Mouse (Mus musculus): Measurements from ENCODE around the gene Dph2. TPM values are rescaled to one million over a fixed set of nuclear protein-coding genes. Genes with fewer than 3 reads are reported as not detected.

Dph2 gene
- polyA plus RNA-seq, 1 experiment from 2014 or later: 15.8 TPM

GRCm38 (mm10) chr4:117887133-117887532, 4.7 kb downstream of the Dph2 start, which contains the start of gene Atp6v0b:
Gene Atp6v0b (minus strand): TSS chr4:117887333.
- Histone ChIP-seq H3K4me2 (peak within 1 kb of the TSS; percentile 94), H3K9me3 (replicated peaks) (no peaks in the 10 kb centered on the region), H3K27me3 (replicated peaks) (peaks cover 17% of the 10 kb centered on the region), H3K27ac (peak within 1 kb of the TSS; percentile 91), H3K36me3 (peaks cover 49% of the 10 kb centered on the region), H3K4me3 (peak within 1 kb of the TSS; percentile 99), H3K9ac (peak within 1 kb of the TSS; percentile 97), H3K4me1 (peaks cover 65% of the 10 kb centered on the region)
- WGBS (ENCODE audit: insufficient replicate concordance): under 1% methylated on average over 37 of the region's 37 CpGs
- peak; percentile 87 for ATAC-seq

GRCm38 (mm10) chr4:117886644-117887043, 5.2 kb downstream of the Dph2 start:
- Histone ChIP-seq H3K4me2 (peak overlapping the region; percentile 94), H3K36me3 (peaks cover 49% of the 10 kb centered on the region), H3K27me3 (replicated peaks) (peaks cover 22% of the 10 kb centered on the region), H3K27ac (peak overlapping the region; percentile 91), H3K4me3 (peak overlapping the region; percentile 99), H3K4me1 (peaks cover 63% of the 10 kb centered on the region), H3K9me3 (replicated peaks) (no peaks in the 10 kb centered on the region), H3K9ac (peak overlapping the region; percentile 97)
- peak; percentile 36 for ATAC-seq
- under 1% methylated on average over 24 of the region's 24 CpGs for WGBS (ENCODE audit: insufficient replicate concordance)

- peak overlapping the region; percentile 99 for H3K4me3 ChIP-seq
- 69% methylated on average over 9 of the region's 9 CpGs for WGBS (ENCODE audit: insufficient replicate concordance)
- H3K9me3 ChIP-seq (replicated peaks): no peaks in the 10 kb centered on the region
- peaks cover 59% of the 10 kb centered on the region for H3K4me1 ChIP-seq
- H3K9ac ChIP-seq: peak overlapping the region; percentile 97
- peaks cover 49% of the 10 kb centered on the region for H3K36me3 ChIP-seq
- H3K27ac ChIP-seq: peak overlapping the region; percentile 91
- H3K27me3 ChIP-seq (replicated peaks): peaks cover 29% of the 10 kb centered on the region
- ATAC-seq: no peak
- H3K4me2 ChIP-seq: peak overlapping the region; percentile 94
Observed at GRCm38 (mm10) chr4:117885994-117886393, 5.8 kb downstream of the Dph2 start.

GRCm38 (mm10) chr4:117885093-117885492, 6.7 kb downstream of the Dph2 start:
- Histone ChIP-seq H3K27me3 (replicated peaks) (peaks cover 33% of the 10 kb centered on the region), H3K9me3 (replicated peaks) (no peaks in the 10 kb centered on the region), H3K4me1 (peaks cover 50% of the 10 kb centered on the region), H3K4me2 (no peak overlapping the region), H3K9ac (no peak overlapping the region), H3K4me3 (no peak overlapping the region), H3K36me3 (peaks cover 43% of the 10 kb centered on the region), H3K27ac (no peak overlapping the region)
- WGBS (ENCODE audit: insufficient replicate concordance): 92% methylated on average over 10 of the region's 10 CpGs
- ATAC-seq: no peak

- WGBS (ENCODE audit: insufficient replicate concordance): 84% methylated on average over 1 of the region's 1 CpGs
- Histone ChIP-seq H3K9ac (no peak overlapping the region), H3K27me3 (replicated peaks) (peaks cover 33% of the 10 kb centered on the region), H3K4me1 (peaks cover 46% of the 10 kb centered on the region), H3K27ac (no peak overlapping the region), H3K9me3 (replicated peaks) (no peaks in the 10 kb centered on the region), H3K36me3 (peaks cover 33% of the 10 kb centered on the region), H3K4me2 (peak overlapping the region; percentile 94), H3K4me3 (peak overlapping the region; percentile 67)
- no peak for ATAC-seq
Observed at GRCm38 (mm10) chr4:117884146-117884545, 7.7 kb downstream of the Dph2 start.

- WGBS (ENCODE audit: insufficient replicate concordance): 3% methylated on average over 62 of the region's 103 CpGs
- H3K9ac ChIP-seq: peak within 1 kb of the TSS; percentile 80
- 0 out of 2 replicates have a peak, but pooled peaks have one; percentile 2 for ATAC-seq
- peak within 1 kb of the TSS; percentile 67 for H3K4me3 ChIP-seq
- H3K27ac ChIP-seq: no peak within 1 kb of the TSS
- H3K27me3 ChIP-seq (replicated peaks): peaks cover 33% of the 10 kb centered on the region
- H3K36me3 ChIP-seq: peaks cover 26% of the 10 kb centered on the region
- peaks cover 49% of the 10 kb centered on the region for H3K4me1 ChIP-seq
- no peaks in the 10 kb centered on the region for H3K9me3 ChIP-seq (replicated peaks)
- peak within 1 kb of the TSS; percentile 94 for H3K4me2 ChIP-seq
Observed at GRCm38 (mm10) chr4:117882701-117883691, 8.8 kb downstream of the Dph2 start, which contains the start of gene B4galt2. Gene B4galt2 (minus strand): TSS chr4:117883487.

GRCm38 (mm10) chr4:117878703-117879102, 13.1 kb downstream of the Dph2 start:
- WGBS (ENCODE audit: insufficient replicate concordance): 58% methylated on average over 5 of the region's 5 CpGs
- H3K4me2 ChIP-seq: no peak overlapping the region
- no peak overlapping the region for H3K4me3 ChIP-seq
- H3K36me3 ChIP-seq: peaks cover 15% of the 10 kb centered on the region
- peaks cover 18% of the 10 kb centered on the region for H3K4me1 ChIP-seq
- H3K9ac ChIP-seq: no peak overlapping the region
- H3K27ac ChIP-seq: no peak overlapping the region
- peaks cover 27% of the 10 kb centered on the region for H3K27me3 ChIP-seq (replicated peaks)
- ATAC-seq: no peak
- H3K9me3 ChIP-seq (replicated peaks): no peaks in the 10 kb centered on the region

GRCm38 (mm10) chr4:117878301-117878700, 13.5 kb downstream of the Dph2 start:
- Histone ChIP-seq H3K27me3 (replicated peaks) (peaks cover 27% of the 10 kb centered on the region), H3K9ac (no peak overlapping the region), H3K36me3 (peaks cover 15% of the 10 kb centered on the region), H3K27ac (no peak overlapping the region), H3K9me3 (replicated peaks) (no peaks in the 10 kb centered on the region), H3K4me2 (no peak overlapping the region), H3K4me1 (peaks cover 18% of the 10 kb centered on the region), H3K4me3 (no peak overlapping the region)
- ATAC-seq: no peak
- 69% methylated on average over 10 of the region's 10 CpGs for WGBS (ENCODE audit: insufficient replicate concordance)

- no peak overlapping the region for H3K4me2 ChIP-seq
- peaks cover 54% of the 10 kb centered on the region for H3K4me1 ChIP-seq
- H3K9ac ChIP-seq: no peak overlapping the region
- no peak overlapping the region for H3K4me3 ChIP-seq
- 89% methylated on average over 9 of the region's 9 CpGs for WGBS (ENCODE audit: insufficient replicate concordance)
- peaks cover 33% of the 10 kb centered on the region for H3K36me3 ChIP-seq
- ATAC-seq: no peak
- 0 out of 2 replicates have a peak, but pooled peaks cover 6% of the 10 kb centered on the region for H3K27me3 ChIP-seq (replicated peaks)
- H3K9me3 ChIP-seq (replicated peaks): no peaks in the 10 kb centered on the region
- H3K27ac ChIP-seq: no peak overlapping the region
Observed at GRCm38 (mm10) chr4:117873615-117874014, 18.2 kb downstream of the Dph2 start.

GRCm38 (mm10) chr4:117872471-117872886, 19.4 kb downstream of the Dph2 start, which contains the start of gene Ccdc24:
Gene Ccdc24 (minus strand): TSS chr4:117872557.
- Histone ChIP-seq H3K27ac (peak within 1 kb of the TSS; percentile 64), H3K9ac (peak within 1 kb of the TSS; percentile 51), H3K27me3 (replicated peaks) (peaks cover 6% of the 10 kb centered on the region; the same call in 1 of the 2 replicates), H3K4me2 (peak within 1 kb of the TSS; percentile 75), H3K9me3 (replicated peaks) (no peaks in the 10 kb centered on the region), H3K4me1 (peaks cover 62% of the 10 kb centered on the region), H3K36me3 (peaks cover 41% of the 10 kb centered on the region), H3K4me3 (peak within 1 kb of the TSS; percentile 46)
- 20% methylated on average over 14 of the region's 14 CpGs for WGBS (ENCODE audit: insufficient replicate concordance)
- ATAC-seq: peak; percentile 46

- WGBS (ENCODE audit: insufficient replicate concordance): 39% methylated on average over 7 of the region's 7 CpGs
- Histone ChIP-seq H3K4me3 (peak overlapping the region; percentile 46), H3K36me3 (peaks cover 42% of the 10 kb centered on the region), H3K27me3 (replicated peaks) (peaks cover 13% of the 10 kb centered on the region; the same call in 1 of the 2 replicates), H3K4me2 (peak overlapping the region; percentile 75), H3K9me3 (replicated peaks) (no peaks in the 10 kb centered on the region), H3K4me1 (peaks cover 69% of the 10 kb centered on the region), H3K27ac (peak overlapping the region; percentile 64), H3K9ac (peak overlapping the region; percentile 51)
- peak; percentile 53 for ATAC-seq
Observed at GRCm38 (mm10) chr4:117871787-117872186, 20.0 kb downstream of the Dph2 start.

- no peak overlapping the region for H3K4me3 ChIP-seq
- no peak overlapping the region for H3K9ac ChIP-seq
- WGBS (ENCODE audit: insufficient replicate concordance): 36% methylated on average over 1 of the region's 1 CpGs
- H3K9me3 ChIP-seq (replicated peaks): no peaks in the 10 kb centered on the region
- H3K4me2 ChIP-seq: no peak overlapping the region
- peaks cover 15% of the 10 kb centered on the region; the same call in 1 of the 2 replicates for H3K27me3 ChIP-seq (replicated peaks)
- peaks cover 52% of the 10 kb centered on the region for H3K36me3 ChIP-seq
- ATAC-seq: peak; percentile 31; the same call in 1 of the 2 replicates
- peak overlapping the region; percentile 64 for H3K27ac ChIP-seq
- H3K4me1 ChIP-seq: peaks cover 78% of the 10 kb centered on the region
Observed at GRCm38 (mm10) chr4:117870437-117870836, 21.4 kb downstream of the Dph2 start.
